Mouse (Mus musculus) C2C12 (cell line): ENCODE data around the gene St6galnac4.

Experiments
- CEBPB ChIP-seq: IDR thresholded peaks from one replicate; pipeline ENCODE4 v1.6.1; 2011; ENCODE audit warnings: low read depth, mild to moderate bottlenecking, control low read depth, moderate library complexity
- CTCF ChIP-seq: IDR thresholded peaks from one replicate; pipeline ENCODE4 v1.5.1; 2011; ENCODE audit not compliant: control insufficient read depth, insufficient read depth, insufficient read length
- FOSL1 ChIP-seq: IDR thresholded peaks from one replicate; pipeline ENCODE4 v1.8.0; 2011; ENCODE audit warnings: mild to moderate bottlenecking, low read length; ENCODE audit not compliant: poor library complexity, insufficient read depth, severe bottlenecking
- MAX ChIP-seq: IDR thresholded peaks from one replicate; pipeline ENCODE4 v1.6.1; 2011; ENCODE audit warnings: mild to moderate bottlenecking, control low read depth
- MYOD1 ChIP-seq: IDR thresholded peaks from one replicate; pipeline ENCODE4 v1.6.1; 2011; ENCODE audit warnings: low read depth; ENCODE audit not compliant: control insufficient read depth, insufficient read length
- MYOG ChIP-seq: IDR thresholded peaks from one replicate; pipeline ENCODE4 v1.6.1; 2011; ENCODE audit not compliant: control insufficient read depth, insufficient read length; ENCODE audit errors: extremely low read depth
- USF1 ChIP-seq: IDR thresholded peaks from one replicate; pipeline ENCODE4 v1.6.1; 2011; ENCODE audit warnings: low read depth, mild to moderate bottlenecking, control low read depth, moderate library complexity

DNA sequence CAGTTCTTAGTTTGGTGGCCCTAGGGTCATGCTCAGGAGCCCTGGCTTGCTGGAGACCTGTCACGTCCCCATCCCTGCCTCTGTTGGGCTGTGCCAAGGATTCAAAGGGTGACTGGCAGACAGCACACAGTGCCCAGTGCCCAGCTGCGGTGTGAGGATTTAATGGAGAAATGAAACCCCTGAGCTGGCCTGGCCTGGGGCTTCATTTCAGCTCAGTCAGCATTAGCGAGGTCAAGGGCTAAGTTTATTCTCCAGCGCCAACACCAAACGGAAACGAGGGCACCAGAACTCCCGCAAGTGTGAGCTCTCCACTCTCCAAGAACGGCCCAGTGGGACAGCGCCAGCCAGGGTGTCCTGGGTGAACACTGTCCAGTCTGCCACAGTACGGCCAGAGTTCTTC, 3.3 kb downstream of the St6galnac4 start:
- TF ChIP-seq CTCF (no peak), USF1 (no peak), CEBPB (no peak), MAX (no peak), FOSL1 (no peak), MYOG (no peak), MYOD1 (no peak)
